Mouse (Mus musculus): Measurements from ENCODE around the gene Hgf.

The Hgf gene

DNA sequence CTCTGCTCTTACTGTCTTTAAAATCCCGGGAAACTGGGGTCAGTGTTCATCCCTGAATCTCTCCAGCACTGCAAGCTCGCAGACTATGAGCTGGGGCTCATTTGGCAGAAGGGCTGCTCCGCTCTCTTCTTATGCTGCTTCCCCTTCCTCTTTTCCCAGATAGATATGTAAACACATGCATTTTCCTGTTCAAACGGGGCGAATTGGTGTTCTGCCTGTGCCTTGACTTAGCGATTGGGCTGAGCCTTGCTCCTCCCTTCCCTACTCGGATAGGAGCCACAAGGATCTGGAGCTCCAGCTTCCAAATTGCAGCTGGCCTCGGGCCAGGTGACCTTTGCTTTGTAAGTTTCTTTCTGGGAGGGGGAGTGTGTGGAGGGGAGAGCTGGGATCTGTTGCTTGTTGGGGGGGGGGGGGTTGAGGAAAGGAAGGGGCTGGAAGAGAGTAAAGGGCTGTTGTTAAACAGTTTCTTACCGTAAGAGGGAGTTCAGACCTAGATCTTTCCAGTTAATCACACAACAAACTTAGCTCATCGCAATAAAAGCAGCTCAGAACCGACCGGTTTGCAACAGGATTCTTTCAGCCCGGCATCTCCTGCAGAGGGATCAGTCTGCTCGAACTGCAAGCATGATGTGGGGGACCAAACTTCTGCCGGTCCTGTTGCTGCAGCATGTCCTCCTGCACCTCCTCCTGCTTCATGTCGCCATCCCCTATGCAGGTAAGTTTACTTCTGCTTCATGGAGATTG lies at the start of gene Hgf:
Hgf (plus strand) TSS at position 192 of the 744 bp plus-strand sequence.
- peak; percentile 26 for DNase-seq (ENCODE audit: low spot score)

DNA sequence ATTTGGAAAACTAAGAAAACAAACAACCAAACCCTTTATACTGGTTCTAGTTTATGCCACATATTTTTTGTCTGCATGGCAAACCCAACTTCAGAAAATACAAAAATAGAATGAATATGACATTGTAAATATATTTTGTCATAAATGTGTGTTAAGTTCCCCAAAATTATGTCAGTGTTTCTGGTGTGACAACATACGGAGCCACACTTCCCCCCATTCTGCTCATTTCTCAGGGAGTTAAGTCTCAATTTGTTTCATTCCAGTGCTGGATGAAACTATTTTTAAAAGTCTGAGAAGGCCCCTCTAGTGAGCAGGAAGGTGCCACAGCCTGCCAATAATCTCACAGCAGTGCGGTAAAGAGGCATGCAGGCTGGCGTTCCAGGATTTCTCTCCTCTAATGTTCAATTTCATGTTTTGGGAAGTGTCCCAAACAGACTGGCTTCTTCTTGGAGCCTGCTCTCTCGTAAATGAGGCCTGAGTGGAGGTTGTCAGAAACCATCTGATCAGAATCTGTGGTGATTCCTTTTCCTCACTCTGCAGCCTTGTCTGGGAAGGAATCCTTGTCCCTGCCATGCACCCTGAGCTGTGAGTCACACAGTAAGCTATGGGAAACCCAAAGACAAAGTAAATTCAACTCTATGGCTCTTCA lies 46.5 kb upstream of the Hgf start:
- no peak for DNase-seq (ENCODE audit: low spot score)

DNA sequence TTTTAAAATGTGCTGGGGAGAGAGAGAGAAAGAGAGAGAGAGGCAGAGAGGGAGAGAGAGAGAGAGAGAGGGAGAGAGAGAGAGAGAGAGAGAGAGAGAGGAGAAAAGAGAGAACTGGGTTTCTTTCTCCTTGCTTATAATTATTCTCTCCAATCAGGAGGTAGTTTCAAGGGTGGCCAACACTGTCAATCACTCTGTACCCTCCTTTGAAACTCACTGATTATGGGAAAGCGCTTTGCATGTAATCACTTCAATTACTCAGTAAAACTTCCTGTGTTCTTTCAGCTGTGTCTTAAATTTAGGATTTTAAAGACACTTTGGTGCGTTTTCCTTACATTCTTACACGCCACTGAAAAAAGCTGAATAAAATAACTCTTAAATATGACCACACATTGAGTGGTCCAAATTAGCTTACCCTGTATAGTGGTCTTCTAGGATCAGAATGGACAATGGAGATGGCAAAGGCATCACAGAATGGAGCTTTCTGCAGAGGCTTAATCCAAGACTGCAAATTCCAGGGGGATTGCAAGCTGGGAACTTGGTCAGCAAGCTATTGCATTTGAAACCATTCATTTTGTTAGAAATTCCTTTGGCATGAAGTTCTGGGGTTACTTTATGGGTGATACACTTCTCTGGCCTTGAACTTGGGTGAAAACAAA lies 21.5 kb upstream of the Hgf start:
- DNase-seq (ENCODE audit: low spot score), result no peak

DNA sequence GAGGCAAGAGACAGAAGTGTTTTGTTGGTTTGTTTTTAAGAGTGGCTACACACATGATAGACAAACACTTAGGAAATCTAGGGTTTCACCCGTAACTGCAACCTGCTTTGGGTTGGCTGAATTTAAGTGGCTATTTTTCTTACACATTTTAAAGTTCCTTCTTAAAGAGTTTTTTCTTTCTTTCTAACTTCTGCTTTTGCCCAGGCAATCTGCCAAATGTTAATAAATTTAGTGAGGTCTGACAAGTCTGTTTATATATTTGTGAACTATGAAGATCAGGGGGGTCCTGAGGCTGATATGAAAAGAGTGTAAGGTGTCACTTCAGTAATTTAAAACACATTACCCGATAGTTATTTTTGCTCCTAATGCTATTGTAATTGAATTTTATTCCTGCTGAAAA lies 15.2 kb upstream of the Hgf start:
- DNase-seq (ENCODE audit: low spot score), result no peak

DNA sequence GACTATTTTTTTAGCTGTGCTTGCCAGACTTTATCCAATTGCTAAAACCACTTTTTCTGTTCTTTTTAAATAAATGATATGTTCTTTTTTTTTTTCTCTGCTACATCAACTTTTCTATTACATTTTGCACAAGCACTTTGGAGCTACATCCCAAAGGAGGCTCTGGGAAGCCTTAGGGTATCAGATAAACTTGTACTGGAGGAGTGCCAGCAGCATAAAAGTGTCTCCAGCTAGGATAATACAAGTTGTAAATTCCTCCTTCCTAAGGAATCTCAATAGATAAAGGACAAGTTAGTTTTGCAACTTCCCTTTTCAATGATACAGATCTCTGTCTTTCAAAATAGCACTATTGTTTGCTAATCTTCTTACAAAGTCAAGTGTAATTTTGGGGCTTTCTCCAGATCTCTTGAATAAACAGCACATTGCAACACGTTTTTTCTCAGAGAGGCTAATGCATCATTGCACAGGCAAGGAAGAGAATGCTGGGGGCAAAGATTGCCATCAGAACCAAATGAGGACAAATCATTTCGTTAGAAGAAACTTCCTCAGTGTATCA lies 11.7 kb upstream of the Hgf start:
- DNase-seq (ENCODE audit: low spot score), result no peak

DNA sequence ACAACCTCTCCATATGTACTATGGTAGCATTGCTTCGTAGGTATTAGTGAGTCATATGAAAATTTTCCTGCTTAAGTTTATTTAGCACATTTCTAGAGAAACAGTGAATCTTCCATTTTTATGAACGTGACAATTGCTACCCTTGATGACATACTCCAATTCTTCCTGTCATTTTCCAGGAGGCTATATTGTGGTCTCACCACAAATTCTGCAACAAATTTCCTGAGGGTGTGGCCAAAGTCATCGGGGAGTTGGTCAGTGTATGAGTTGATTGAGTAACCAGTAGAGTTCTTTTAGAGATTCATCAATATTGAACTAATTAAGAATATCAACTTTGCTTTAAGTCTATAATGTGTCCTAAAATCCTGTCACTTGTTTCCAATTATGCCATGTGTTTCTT lies 5.8 kb upstream of the Hgf start:
- DNase-seq (ENCODE audit: low spot score), result no peak

DNA sequence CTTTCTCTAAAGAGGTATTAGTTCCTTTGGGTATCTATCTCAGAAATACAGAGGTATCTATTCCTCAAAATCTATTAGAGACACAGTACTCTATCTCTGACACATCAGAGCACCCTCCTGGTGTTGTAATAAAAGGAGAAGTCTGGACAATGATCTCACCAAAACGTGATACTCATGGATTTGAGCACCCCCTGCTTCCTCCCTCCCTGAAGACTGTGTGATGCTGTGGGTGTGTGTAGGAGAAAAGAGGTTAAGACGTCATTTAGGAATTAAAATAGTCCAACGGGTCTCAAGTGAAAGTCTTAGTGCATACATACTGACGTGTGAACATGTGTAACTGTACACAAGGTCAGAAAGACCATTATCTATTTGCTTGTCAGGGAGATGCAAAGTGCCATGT lies 648 bp upstream of the Hgf start:
- no peak for DNase-seq (ENCODE audit: low spot score)

DNA sequence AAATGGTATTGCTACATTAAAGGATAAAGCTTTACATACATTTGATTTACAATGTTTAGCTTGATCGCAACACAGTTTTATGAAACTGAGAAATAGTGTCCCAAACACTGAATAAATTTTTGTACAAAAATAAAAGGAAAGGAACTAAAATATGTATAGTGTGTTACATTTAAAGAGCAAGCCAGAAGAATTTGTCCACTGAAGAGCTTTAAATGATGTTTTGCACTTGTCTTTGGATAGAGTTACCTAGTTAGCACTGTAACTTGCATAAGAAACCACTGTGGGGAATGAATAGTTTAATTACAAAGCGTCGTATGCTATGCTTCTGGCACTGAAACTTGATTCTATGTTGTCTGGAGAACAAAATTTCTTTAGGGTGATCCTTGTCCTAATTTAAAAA lies 7.0 kb downstream of the Hgf start:
- DNase-seq (ENCODE audit: low spot score), result no peak

DNA sequence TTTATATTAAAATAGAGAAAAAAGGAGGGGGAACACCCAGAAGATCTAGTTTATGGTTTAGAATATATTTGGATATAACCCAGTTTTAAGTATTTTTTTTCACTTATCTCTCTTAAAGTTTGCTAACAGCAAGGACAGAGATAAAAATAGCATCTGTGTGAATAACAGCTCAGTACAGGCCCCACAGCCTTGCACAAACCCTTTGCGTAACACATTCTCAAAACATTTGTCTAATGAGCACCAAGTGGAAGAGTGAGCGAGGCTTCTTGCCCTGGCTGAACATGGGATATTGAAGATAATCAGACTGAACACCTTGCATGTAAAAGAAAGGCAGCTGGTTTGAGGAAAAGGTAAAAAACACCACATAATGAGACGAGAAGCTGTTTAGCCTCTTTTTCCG lies 15.7 kb downstream of the Hgf start:
- no peak for DNase-seq (ENCODE audit: low spot score)

DNA sequence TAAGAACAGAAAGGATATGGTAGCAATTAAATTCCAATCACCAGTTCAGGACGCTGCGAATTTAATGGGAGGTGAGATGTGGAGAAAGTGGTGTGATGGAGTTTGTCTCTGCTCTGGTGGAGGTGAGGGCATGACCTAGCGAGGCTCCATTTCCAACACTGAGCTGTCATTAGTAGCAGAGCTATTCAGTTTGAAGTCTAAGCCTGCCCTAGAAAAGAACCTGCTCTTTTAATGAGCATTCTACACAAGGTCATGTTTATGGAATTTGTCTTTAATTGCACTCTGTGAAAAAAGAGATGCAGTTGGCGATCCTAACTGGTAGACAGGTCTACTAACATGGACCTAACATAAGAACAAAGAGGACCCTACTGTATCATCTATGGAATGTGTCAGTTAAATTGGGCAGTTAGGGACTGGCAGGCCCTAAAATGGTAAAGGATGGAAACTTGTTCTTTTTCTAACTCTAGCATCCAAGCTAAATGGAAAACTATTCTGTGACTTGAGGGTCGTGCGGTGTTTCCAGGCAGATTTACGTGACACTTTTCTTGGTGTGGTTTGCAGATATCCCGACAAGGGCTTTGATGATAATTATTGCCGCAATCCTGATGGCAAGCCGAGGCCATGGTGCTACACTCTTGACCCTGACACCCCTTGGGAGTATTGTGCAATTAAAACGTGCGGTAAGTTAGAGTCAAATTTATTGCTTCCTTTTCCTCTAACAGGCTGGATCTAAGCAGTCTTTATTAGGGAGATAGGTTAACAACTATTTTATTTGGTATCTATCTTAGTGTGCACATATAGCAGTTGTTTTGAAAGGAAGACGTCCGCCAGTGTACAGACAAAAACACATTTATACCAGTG lies 24.8 kb downstream of the Hgf start:
- DNase-seq (ENCODE audit: low spot score), result no peak

DNA sequence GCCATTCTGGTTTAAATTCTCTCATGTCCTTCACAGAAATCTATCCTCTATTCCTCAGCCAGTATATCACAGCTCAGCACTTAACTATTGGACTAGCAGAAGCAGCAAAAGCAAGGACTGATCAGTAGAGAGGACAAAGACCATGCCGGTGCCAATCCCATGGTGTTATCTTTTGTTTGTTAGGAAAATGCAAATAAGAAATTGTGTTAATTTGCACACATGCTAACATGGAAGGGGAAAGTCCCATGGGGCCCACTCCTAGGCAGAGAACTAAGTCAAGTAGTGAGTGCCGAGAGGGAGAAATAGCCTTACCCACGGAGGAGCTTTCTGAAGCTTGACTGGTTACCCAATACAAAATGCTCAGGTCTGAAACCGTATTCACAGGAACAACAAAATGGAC lies 42.4 kb downstream of the Hgf start:
- no peak for DNase-seq (ENCODE audit: low spot score)

DNA sequence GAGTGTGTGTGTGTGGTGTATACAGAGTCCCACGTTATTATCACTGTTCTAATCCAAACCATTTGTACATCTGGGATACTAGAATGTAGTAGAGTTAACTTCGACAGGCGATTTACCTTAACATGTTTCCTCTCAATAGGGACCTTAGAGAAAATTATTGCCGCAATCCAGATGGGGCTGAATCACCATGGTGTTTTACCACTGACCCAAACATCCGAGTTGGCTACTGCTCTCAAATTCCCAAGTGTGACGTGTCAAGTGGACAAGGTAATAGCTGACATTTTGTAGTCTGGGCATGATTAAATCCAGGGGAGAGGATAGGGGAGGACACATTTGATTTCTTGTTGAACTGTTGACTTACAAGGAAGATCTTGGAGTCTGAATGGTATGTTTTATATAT lies 44.7 kb downstream of the Hgf start:
- no peak for DNase-seq (ENCODE audit: low spot score)

DNA sequence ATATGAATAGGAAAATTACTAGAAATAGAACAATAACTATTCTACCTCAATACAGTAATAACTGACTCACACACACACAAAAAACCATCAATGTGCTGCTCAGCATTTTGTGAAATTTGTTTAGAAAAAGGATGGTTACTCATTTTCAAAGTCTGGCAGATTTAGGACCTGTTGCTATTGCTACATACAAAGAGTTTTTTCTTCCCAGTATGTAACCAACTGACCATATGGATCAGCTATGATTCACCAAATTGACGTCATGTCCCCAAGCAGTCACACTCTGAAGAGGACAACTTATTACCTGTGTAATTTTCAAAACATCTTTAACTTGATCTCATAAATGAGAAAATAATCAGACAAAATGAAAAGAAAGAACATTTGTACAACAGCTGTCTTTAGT lies 48.2 kb downstream of the Hgf start:
- DNase-seq (ENCODE audit: low spot score), result no peak

DNA sequence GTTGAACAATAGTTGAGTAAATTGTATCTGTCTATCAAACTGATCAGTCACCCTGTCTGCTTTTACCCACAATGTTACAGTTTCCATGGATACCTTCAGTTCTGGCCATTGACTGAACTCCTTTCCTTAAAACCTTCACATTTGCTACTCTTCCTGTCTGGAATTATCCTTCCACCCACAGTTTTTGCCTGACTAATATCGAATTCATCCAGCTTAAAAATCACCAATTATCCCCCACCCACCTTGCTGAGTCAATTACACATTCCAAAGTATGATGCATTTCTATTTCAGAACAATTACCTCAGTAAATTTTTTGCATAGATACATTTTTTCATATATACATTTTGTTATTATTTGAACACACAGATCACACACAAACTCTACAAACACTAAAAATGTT lies 79.7 kb downstream of the Hgf start:
- no peak for DNase-seq (ENCODE audit: low spot score)

DNA sequence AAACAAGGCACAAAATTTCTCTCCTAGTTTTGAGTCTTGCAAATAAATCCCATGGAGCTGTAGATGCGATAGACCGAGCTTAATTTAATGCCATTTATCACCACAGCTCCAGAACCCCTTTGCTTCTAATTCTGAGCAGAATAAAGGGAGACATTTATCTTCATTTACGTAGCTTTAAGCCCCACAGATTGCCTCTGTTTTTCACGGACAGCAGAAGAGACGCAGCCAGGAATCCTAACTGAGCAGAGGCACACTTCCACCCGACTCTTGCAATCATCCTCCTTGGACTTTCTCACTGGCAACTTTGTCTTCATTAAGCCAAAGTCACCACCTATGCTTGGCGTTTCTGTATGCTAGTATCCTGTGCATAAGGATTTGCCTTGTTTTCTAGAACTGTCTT lies 93.1 kb downstream of the Hgf start:
- DNase-seq (ENCODE audit: low spot score), result no peak

DNA sequence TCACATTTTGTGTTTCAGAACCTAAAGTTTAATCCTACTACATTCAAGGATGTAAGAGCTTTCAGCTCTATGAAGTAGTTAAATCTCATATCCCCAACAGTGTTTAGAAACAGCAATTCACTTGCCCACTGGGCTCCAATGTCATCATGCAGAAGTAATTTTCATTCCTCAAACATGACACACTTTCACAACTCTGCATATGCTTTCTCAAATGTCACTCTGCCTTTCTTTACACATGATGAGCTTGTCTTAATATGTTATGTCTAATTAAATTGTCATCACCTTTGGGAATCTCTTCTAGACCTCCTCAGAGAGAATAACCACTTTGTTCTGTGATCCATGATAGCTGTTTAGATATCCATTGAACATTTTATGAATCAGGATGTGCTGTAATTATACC lies 94.4 kb downstream of the Hgf start:
- DNase-seq (ENCODE audit: low spot score), result no peak

DNA sequence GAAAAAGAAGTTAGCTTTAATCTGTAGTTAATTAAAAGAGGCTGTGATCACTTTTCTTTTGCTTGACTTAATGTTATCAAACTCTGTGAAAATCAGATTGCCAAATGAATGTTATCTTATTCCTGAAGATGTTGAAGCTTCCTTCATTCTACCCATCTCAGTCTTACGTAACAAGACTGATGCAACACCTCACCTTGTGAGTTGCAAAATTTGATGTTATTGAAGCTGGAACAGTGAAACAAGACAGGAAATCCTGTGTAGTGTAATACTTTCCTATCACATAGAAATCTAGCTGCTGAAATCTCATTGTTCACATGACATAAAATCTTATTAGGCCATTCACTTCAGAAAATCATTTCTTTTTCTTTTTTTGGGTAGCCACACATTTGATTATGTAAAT lies 96.9 kb downstream of the Hgf start:
- no peak for DNase-seq (ENCODE audit: low spot score)

DNA sequence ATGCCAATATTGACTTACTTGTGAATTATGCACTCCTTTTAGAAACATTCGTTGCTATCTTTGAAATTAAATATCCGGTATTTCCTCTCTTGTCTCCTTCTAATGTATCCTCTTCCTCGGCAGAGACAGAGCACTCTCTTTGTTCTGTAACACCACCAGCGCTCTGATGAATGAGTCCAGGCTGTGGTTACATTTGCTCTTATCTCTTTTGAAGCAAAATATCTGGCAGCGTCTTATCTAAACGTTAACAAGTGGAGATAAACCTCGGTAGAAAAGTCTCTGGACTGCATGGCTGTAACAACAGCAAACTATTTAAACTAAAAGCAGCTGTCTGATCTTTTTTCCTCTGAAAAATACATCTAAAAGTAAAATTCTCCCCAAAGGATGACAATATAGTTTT lies 100.7 kb downstream of the Hgf start:
- DNase-seq (ENCODE audit: low spot score), result no peak

Measured in testis, postnatal 14 days (tissue).